ENCODE assay signal across 17 mouse cellular contexts in the genomic region with DNA sequence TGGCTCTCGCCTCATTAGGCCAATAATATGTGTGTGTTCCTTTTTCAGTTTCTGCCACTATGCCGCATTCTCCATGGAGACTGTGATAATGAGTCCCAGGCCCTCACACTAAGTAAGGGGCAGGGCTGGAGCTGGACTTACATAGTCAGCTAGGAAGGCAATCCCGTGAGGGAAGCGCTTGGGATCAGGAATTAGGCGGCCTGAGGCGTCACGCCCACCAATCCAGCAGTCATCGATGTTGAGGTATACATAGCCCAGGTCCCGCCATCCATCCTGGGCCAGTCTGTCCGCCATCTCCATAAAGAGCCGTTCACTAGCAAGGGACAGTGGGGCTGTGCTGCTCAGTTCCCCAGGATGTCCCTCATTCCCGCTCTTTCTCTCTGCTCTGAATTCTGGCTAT. TPM values are rescaled to one million over a fixed set of nuclear protein-coding genes. Genes with fewer than 3 reads are reported as not detected.
DNase-seq lines count a peak whose midpoint lies in the region; ATAC-seq and TF ChIP-seq lines count a peak whose summit lies in the region.
"Had no signal": no experiment of that assay in that cellular context is flagged by ENCODE, and none has a peak within 500 bp of the region (broad histone marks: within the 10 kb centered on the region; RNA-seq: fewer than 3 reads in every experiment).

No protein-coding gene starts in this region.

- TF ChIP-seq CTCF in liver, postnatal 0 days (IDR thresholded peaks at IDR 0.05; ENCODE audit: low read depth): no peak

- peaks cover 5% of the 10 kb centered on the region for H3K36me3 ChIP-seq in hindbrain, embryonic 11.5 days (ENCODE audit: control insufficient read depth, insufficient read depth, low read length)
- H3K36me3 ChIP-seq in hindbrain, embryonic 10.5 days: peaks cover 29% of the 10 kb centered on the region
- peaks cover 26% of the 10 kb centered on the region for H3K36me3 ChIP-seq in neural tube, embryonic 13.5 days
- H3K36me3 ChIP-seq in neural tube, embryonic 15.5 days: peaks cover 24% of the 10 kb centered on the region
- H3K36me3 ChIP-seq in intestine, embryonic 16.5 days (ENCODE audit: control insufficient read depth, insufficient read depth, low read length): peaks cover 16% of the 10 kb centered on the region
- peaks cover 39% of the 10 kb centered on the region for H3K36me3 ChIP-seq in liver, postnatal 0 days (replicated peaks; ENCODE audit: insufficient read depth, low read length)

- peaks cover 7% of the 10 kb centered on the region; the same call in 1 of the 2 replicates for H3K27me3 ChIP-seq in hindbrain, embryonic 11.5 days (ENCODE audit: control insufficient read depth, insufficient read depth, low read length)
- peaks cover 28% of the 10 kb centered on the region for H3K27me3 ChIP-seq in hindbrain, embryonic 10.5 days (ENCODE audit: insufficient read depth, poor library complexity, severe bottlenecking)
- peaks cover 19% of the 10 kb centered on the region for H3K27me3 ChIP-seq in neural tube, embryonic 13.5 days
- peaks cover 14% of the 10 kb centered on the region for H3K27me3 ChIP-seq in neural tube, embryonic 15.5 days (replicated peaks)
- H3K27me3 ChIP-seq in intestine, embryonic 16.5 days (replicated peaks; ENCODE audit: control insufficient read depth, insufficient read depth, low read length): no peaks in the 10 kb centered on the region
- H3K27me3 ChIP-seq in liver, postnatal 0 days (ENCODE audit: insufficient read depth, low read length): no peaks in the 10 kb centered on the region

- no peak for DNase-seq in hindbrain, embryonic 11.5 days (ENCODE audit: low spot score)
- DNase-seq in hindbrain, embryonic 10.5 days (ENCODE audit: low spot score): no peak
- DNase-seq in liver, postnatal 0 days: no peak
- DNase-seq in thymus, postnatal 25 days: no peak
- DNase-seq: cerebellum, adult 9-11 months; gastrocnemius, postnatal 25 days; lung, embryonic 14.5 days; lung, postnatal 4 days; midbrain, embryonic 14.5 days; spleen, adult 18-20 months; thymus, postnatal 36 days had no signal

- H3K9ac ChIP-seq in hindbrain, embryonic 11.5 days (ENCODE audit: low read depth, low read length): 0 out of 2 replicates have a peak overlapping the region, but pooled peaks have one; percentile 20
- H3K9ac ChIP-seq in neural tube, embryonic 13.5 days: peak overlapping the region; percentile 73; the same call in 1 of the 2 replicates
- H3K9ac ChIP-seq in neural tube, embryonic 15.5 days (replicated peaks): no peak overlapping the region
- peak overlapping the region; percentile 51; the same call in 1 of the 2 replicates for H3K9ac ChIP-seq in intestine, embryonic 16.5 days (ENCODE audit: low read depth, low read length)
- no peak overlapping the region for H3K9ac ChIP-seq in liver, postnatal 0 days (replicated peaks)
- H3K9ac ChIP-seq: lung, embryonic 14.5 days had no signal

- no peak overlapping the region for H3K27ac ChIP-seq in hindbrain, embryonic 11.5 days (ENCODE audit: low read depth, low read length)
- H3K27ac ChIP-seq in hindbrain, embryonic 10.5 days: no peak overlapping the region
- no peak overlapping the region for H3K27ac ChIP-seq in neural tube, embryonic 13.5 days (replicated peaks)
- no peak overlapping the region for H3K27ac ChIP-seq in neural tube, embryonic 15.5 days (replicated peaks)
- H3K27ac ChIP-seq in intestine, embryonic 16.5 days (ENCODE audit: low read length): peak overlapping the region; percentile 24; the same call in 1 of the 2 replicates
- peak overlapping the region; percentile 22; the same call in 1 of the 2 replicates for H3K27ac ChIP-seq in liver, postnatal 0 days (ENCODE audit: low read depth)
- H3K27ac ChIP-seq: kidney, postnatal 0 days; layer of hippocampus, adult 2 months had no signal

- H3K4me3 ChIP-seq in hindbrain, embryonic 11.5 days (ENCODE audit: low read depth, low read length): no peak overlapping the region
- H3K4me3 ChIP-seq in hindbrain, embryonic 10.5 days: no peak overlapping the region
- no peak overlapping the region for H3K4me3 ChIP-seq in neural tube, embryonic 13.5 days
- no peak overlapping the region for H3K4me3 ChIP-seq in neural tube, embryonic 15.5 days (replicated peaks)
- H3K4me3 ChIP-seq in intestine, embryonic 16.5 days (ENCODE audit: low read length): peak overlapping the region; percentile 27
- H3K4me3 ChIP-seq in liver, postnatal 0 days (ENCODE audit: low read depth, low read length): no peak overlapping the region
- H3K4me3 ChIP-seq: layer of hippocampus, adult 2 months had no signal

- H3K4me1 ChIP-seq in hindbrain, embryonic 11.5 days (replicated peaks; ENCODE audit: control insufficient read depth, insufficient read depth, low read length): peaks cover 9% of the 10 kb centered on the region; the same call in 1 of the 2 replicates
- H3K4me1 ChIP-seq in hindbrain, embryonic 10.5 days (replicated peaks): peaks cover 51% of the 10 kb centered on the region
- peaks cover 32% of the 10 kb centered on the region for H3K4me1 ChIP-seq in neural tube, embryonic 13.5 days (replicated peaks)
- H3K4me1 ChIP-seq in neural tube, embryonic 15.5 days: peaks cover 37% of the 10 kb centered on the region
- H3K4me1 ChIP-seq in intestine, embryonic 16.5 days (ENCODE audit: control insufficient read depth, insufficient read depth, low read length): peaks cover 32% of the 10 kb centered on the region
- peaks cover 41% of the 10 kb centered on the region for H3K4me1 ChIP-seq in liver, postnatal 0 days (ENCODE audit: insufficient read depth)

- H3K4me2 ChIP-seq in hindbrain, embryonic 11.5 days (replicated peaks; ENCODE audit: low read depth, low read length): no peak overlapping the region
- H3K4me2 ChIP-seq in neural tube, embryonic 13.5 days: peak overlapping the region; percentile 9; the same call in 1 of the 2 replicates
- no peak overlapping the region for H3K4me2 ChIP-seq in neural tube, embryonic 15.5 days
- peak overlapping the region; percentile 23 for H3K4me2 ChIP-seq in intestine, embryonic 16.5 days (ENCODE audit: low read depth, low read length)
- H3K4me2 ChIP-seq in liver, postnatal 0 days (ENCODE audit: low read depth, low read length): peak overlapping the region; percentile 76

- TF ChIP-seq EP300 in liver, postnatal 0 days (IDR thresholded peaks at IDR 0.05; ENCODE audit: low read depth): no peak

- no peak for ATAC-seq in hindbrain, embryonic 11.5 days (ENCODE audit: low FRiP score)
- no peak for ATAC-seq in neural tube, embryonic 13.5 days (ENCODE audit: low read depth)
- ATAC-seq in neural tube, embryonic 15.5 days (ENCODE audit: low FRiP score): no peak
- no peak for ATAC-seq in intestine, embryonic 16.5 days
- no peak for ATAC-seq in liver, postnatal 0 days

- 75% methylated on average over 12 of the region's 12 CpGs for WGBS in hindbrain, embryonic 11.5 days
- WGBS in hindbrain, embryonic 10.5 days: 85% methylated on average over 12 of the region's 12 CpGs
- WGBS in neural tube, embryonic 13.5 days: 62% methylated on average over 12 of the region's 12 CpGs
- WGBS in neural tube, embryonic 15.5 days: 62% methylated on average over 12 of the region's 12 CpGs
- WGBS in intestine, embryonic 16.5 days: 77% methylated on average over 12 of the region's 12 CpGs
- 87% methylated on average over 12 of the region's 12 CpGs for WGBS in liver, postnatal 0 days (ENCODE audit: insufficient replicate concordance)

- H3K9me3 ChIP-seq in hindbrain, embryonic 11.5 days (ENCODE audit: control insufficient read depth, low read length): no peaks in the 10 kb centered on the region
- no peaks in the 10 kb centered on the region for H3K9me3 ChIP-seq in hindbrain, embryonic 10.5 days
- no peaks in the 10 kb centered on the region for H3K9me3 ChIP-seq in neural tube, embryonic 13.5 days
- H3K9me3 ChIP-seq in neural tube, embryonic 15.5 days (replicated peaks): no peaks in the 10 kb centered on the region
- no peaks in the 10 kb centered on the region for H3K9me3 ChIP-seq in intestine, embryonic 16.5 days (ENCODE audit: control insufficient read depth, low read length)
- H3K9me3 ChIP-seq in liver, postnatal 0 days (ENCODE audit: low read length): no peaks in the 10 kb centered on the region

RNA-seq across cellular contexts. Expression of a gene that starts 2.1 kb away (rescaled TPM):
- 22.2 and 22.8 TPM in 2 replicates for polyA plus RNA-seq in hindbrain, embryonic 11.5 days (2014; fragmentation: Nextera tagmentation; extraction: Ambion mirVana)
- 20.9 and 24.9 TPM in 2 replicates for polyA plus RNA-seq in hindbrain, embryonic 10.5 days (2016; fragmentation: Nextera tagmentation; extraction: Ambion mirVana)
- polyA plus RNA-seq in neural tube, embryonic 13.5 days (2015; fragmentation: Nextera tagmentation; extraction: Ambion mirVana): 26.5 and 33.4 TPM in 2 replicates
- polyA plus RNA-seq in neural tube, embryonic 15.5 days (2015; fragmentation: Nextera tagmentation; extraction: Ambion mirVana): 33.4 and 41.8 TPM in 2 replicates
- polyA plus RNA-seq in intestine, embryonic 16.5 days (2015; fragmentation: Nextera tagmentation; extraction: Ambion mirVana): 296 and 437 TPM in 2 replicates
- 34.6 TPM in 2 replicates for polyA plus RNA-seq in liver, postnatal 0 days (2015; fragmentation: Nextera tagmentation; extraction: Ambion mirVana)

RNA-seq across cellular contexts. Expression of a gene that starts 2.1 kb away (rescaled TPM):
- polyA plus RNA-seq in hindbrain, embryonic 11.5 days (2014; fragmentation: Nextera tagmentation; extraction: Ambion mirVana): 3.3 and 4.0 TPM in 2 replicates
- 4.8 TPM in 2 replicates for polyA plus RNA-seq in hindbrain, embryonic 10.5 days (2016; fragmentation: Nextera tagmentation; extraction: Ambion mirVana)
- polyA plus RNA-seq in neural tube, embryonic 13.5 days (2015; fragmentation: Nextera tagmentation; extraction: Ambion mirVana): 3.0 and 3.7 TPM in 2 replicates
- polyA plus RNA-seq in neural tube, embryonic 15.5 days (2015; fragmentation: Nextera tagmentation; extraction: Ambion mirVana): 2.4 and 6.6 TPM in 2 replicates
- polyA plus RNA-seq in intestine, embryonic 16.5 days (2015; fragmentation: Nextera tagmentation; extraction: Ambion mirVana): 11.6 and 13.2 TPM in 2 replicates
- 16.1 and 17.5 TPM in 2 replicates for polyA plus RNA-seq in liver, postnatal 0 days (2015; fragmentation: Nextera tagmentation; extraction: Ambion mirVana)

RNA-seq across cellular contexts. Expression of a gene that starts 2.1 kb away (rescaled TPM):
- polyA plus RNA-seq in hindbrain, embryonic 11.5 days (2014; fragmentation: Nextera tagmentation; extraction: Ambion mirVana): 267 and 274 TPM in 2 replicates
- 269 and 314 TPM in 2 replicates for polyA plus RNA-seq in hindbrain, embryonic 10.5 days (2016; fragmentation: Nextera tagmentation; extraction: Ambion mirVana)
- 383 and 401 TPM in 2 replicates for polyA plus RNA-seq in neural tube, embryonic 13.5 days (2015; fragmentation: Nextera tagmentation; extraction: Ambion mirVana)
- polyA plus RNA-seq in neural tube, embryonic 15.5 days (2015; fragmentation: Nextera tagmentation; extraction: Ambion mirVana): 392 and 440 TPM in 2 replicates
- polyA plus RNA-seq in intestine, embryonic 16.5 days (2015; fragmentation: Nextera tagmentation; extraction: Ambion mirVana): 332 and 340 TPM in 2 replicates
- 145 and 151 TPM in 2 replicates for polyA plus RNA-seq in liver, postnatal 0 days (2015; fragmentation: Nextera tagmentation; extraction: Ambion mirVana)

RNA-seq across cellular contexts. Expression of a gene that starts 17.5 kb away (rescaled TPM):
- polyA plus RNA-seq in hindbrain, embryonic 11.5 days (2014; fragmentation: Nextera tagmentation; extraction: Ambion mirVana): 277 and 281 TPM in 2 replicates
- 267 and 273 TPM in 2 replicates for polyA plus RNA-seq in hindbrain, embryonic 10.5 days (2016; fragmentation: Nextera tagmentation; extraction: Ambion mirVana)
- 343 and 383 TPM in 2 replicates for polyA plus RNA-seq in neural tube, embryonic 13.5 days (2015; fragmentation: Nextera tagmentation; extraction: Ambion mirVana)
- 409 and 417 TPM in 2 replicates for polyA plus RNA-seq in neural tube, embryonic 15.5 days (2015; fragmentation: Nextera tagmentation; extraction: Ambion mirVana)
- polyA plus RNA-seq in intestine, embryonic 16.5 days (2015; fragmentation: Nextera tagmentation; extraction: Ambion mirVana): 561 and 588 TPM in 2 replicates
- 642 and 691 TPM in 2 replicates for polyA plus RNA-seq in liver, postnatal 0 days (2015; fragmentation: Nextera tagmentation; extraction: Ambion mirVana)

RNA-seq across cellular contexts. Expression of a gene that starts 37.9 kb away (rescaled TPM):
- 0.12 TPM in 1 of 2 replicates, not detected in the other for polyA plus RNA-seq in hindbrain, embryonic 11.5 days (2014; fragmentation: Nextera tagmentation; extraction: Ambion mirVana)
- 0.19 TPM in 1 of 2 replicates, not detected in the other for polyA plus RNA-seq in hindbrain, embryonic 10.5 days (2016; fragmentation: Nextera tagmentation; extraction: Ambion mirVana)
- polyA plus RNA-seq in neural tube, embryonic 13.5 days (2015; fragmentation: Nextera tagmentation; extraction: Ambion mirVana): not detected in 2 replicates
- polyA plus RNA-seq in neural tube, embryonic 15.5 days (2015; fragmentation: Nextera tagmentation; extraction: Ambion mirVana): 0.10 and 0.13 TPM in 2 replicates
- 0.15 and 0.16 TPM in 2 replicates for polyA plus RNA-seq in intestine, embryonic 16.5 days (2015; fragmentation: Nextera tagmentation; extraction: Ambion mirVana)
- 0.07 and 0.09 TPM in 2 replicates for polyA plus RNA-seq in liver, postnatal 0 days (2015; fragmentation: Nextera tagmentation; extraction: Ambion mirVana)
- polyA plus RNA-seq: frontal cortex, adult 2 months; midbrain, embryonic 14.5 days had no signal

Comparison
In these comparisons a context has a peak if more than half of its experiments do, and no peak if none do; other contexts are left out.
1. H3K4me2 ChIP-seq: peak in neural tube, embryonic 13.5 days (single experiment), intestine, embryonic 16.5 days (single experiment) and liver, postnatal 0 days (single experiment); none in hindbrain, embryonic 11.5 days (single experiment) and neural tube, embryonic 15.5 days (single experiment).
2. H3K9ac ChIP-seq: peak in hindbrain, embryonic 11.5 days (single experiment), neural tube, embryonic 13.5 days (single experiment) and intestine, embryonic 16.5 days (single experiment); none in neural tube, embryonic 15.5 days (single experiment) and liver, postnatal 0 days (single experiment).
3. H3K27ac ChIP-seq: peak in intestine, embryonic 16.5 days (single experiment) and liver, postnatal 0 days (single experiment); none in hindbrain, embryonic 11.5 days (single experiment), hindbrain, embryonic 10.5 days (single experiment), neural tube, embryonic 13.5 days (single experiment) and neural tube, embryonic 15.5 days (single experiment).